Mouse (Mus musculus): ENCODE measurements around the gene Tmem50b. TPM values are rescaled to one million over a fixed set of nuclear protein-coding genes. Genes with fewer than 3 reads are reported as not detected.

Gene Tmem50b
- total RNA-seq, 1 experiment, result 11.8 TPM

DNA sequence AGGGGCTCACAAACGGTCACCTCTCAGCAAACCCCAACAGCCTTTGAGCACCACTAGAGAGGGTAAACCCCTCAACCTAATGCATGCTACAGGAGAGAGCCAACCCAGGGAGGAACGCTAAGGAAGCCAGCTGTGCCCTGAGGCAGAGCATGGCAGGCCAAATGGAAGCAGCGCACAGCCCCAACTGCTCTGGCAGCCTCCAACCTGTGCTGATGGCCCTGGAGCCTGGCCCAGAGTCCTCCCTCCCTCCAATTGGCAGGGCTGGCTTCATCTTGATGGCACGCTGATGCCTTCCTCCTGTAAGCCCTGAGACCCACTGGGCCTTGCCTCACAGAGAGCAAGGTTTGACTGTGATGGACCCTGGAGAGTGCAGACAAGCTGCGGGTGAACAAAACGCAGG is 2.5 kb downstream of the Tmem50b start:
- H3K27ac ChIP-seq (ENCODE audit: insufficient read depth, low read depth, low read length, poor library complexity, severe bottlenecking), result no peak overlapping the region
- TF ChIP-seq MAFK (IDR thresholded peaks at IDR 0.05; ENCODE audit: insufficient read depth, low read depth, low read length) (no peak), HCFC1 (IDR thresholded peaks at IDR 0.05; ENCODE audit: borderline replicate concordance, insufficient read depth, low read length) (no peak), ZNF384 (IDR thresholded peaks at IDR 0.05; ENCODE audit: low read depth, low read length) (no peak), ZC3H11A (IDR thresholded peaks at IDR 0.05; ENCODE audit: borderline replicate concordance, low read depth, low read length) (no peak), CHD2 (IDR thresholded peaks at IDR 0.05; ENCODE audit: low read depth, low read length) (no peak)
- H3K36me3 ChIP-seq (ENCODE audit: control insufficient read depth, insufficient read depth, low read length, poor library complexity, severe bottlenecking), result peaks cover 3% of the 10 kb centered on the region; the same call in 1 of the 2 replicates
- H3K9me3 ChIP-seq (ENCODE audit: control insufficient read depth, insufficient read depth, low read depth, low read length), result no peaks in the 10 kb centered on the region
- H3K9ac ChIP-seq (ENCODE audit: insufficient read depth, low read depth, low read length, poor library complexity, severe bottlenecking), result no peak overlapping the region; the same call in 1 of the 2 replicates
- DNase-seq (ENCODE audit: low read depth, low spot score), result no peak
- H3K4me1 ChIP-seq (ENCODE audit: control insufficient read depth in 2 of 2, insufficient read depth in 2 of 2, low read length in 2 of 2, poor library complexity in 1 of 2), result peaks cover 2 to 4% of the 10 kb centered on the region in 2 experiments; a peak in 2 of 4 replicates
- H3K4me3 ChIP-seq (ENCODE audit: insufficient read depth in 1 of 2, low read depth in 1 of 2, low read length in 2 of 2, poor library complexity in 1 of 2, severe bottlenecking in 1 of 2), result no peak overlapping the region
- in situ Hi-C loops (cut with MboI; ENCODE audit: low sequenced_read_pairs in 2 of 2, unreplicated experiment in 2 of 2), result no loop called here

DNA sequence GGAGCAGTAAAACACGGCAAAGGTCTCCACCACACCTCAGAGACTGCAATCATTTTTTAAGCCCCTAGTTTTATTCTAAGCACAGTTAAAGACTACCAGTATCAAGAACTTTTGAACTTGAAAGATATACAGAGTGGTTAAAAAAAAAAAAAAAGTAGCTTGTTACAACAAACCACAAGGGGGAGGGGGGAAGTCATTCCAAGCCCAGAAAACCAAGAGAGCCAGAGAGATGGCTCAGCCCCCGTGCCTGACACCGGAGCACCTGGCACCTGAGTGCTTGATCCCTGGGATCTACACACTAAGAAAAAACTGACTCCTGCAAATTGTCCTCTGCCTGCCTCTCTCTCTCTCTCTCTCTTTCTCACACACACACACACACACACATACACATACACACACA is 4.3 kb downstream of the Tmem50b start:
- H3K9ac ChIP-seq (ENCODE audit: insufficient read depth, low read depth, low read length, poor library complexity, severe bottlenecking), result no peak overlapping the region
- H3K4me3 ChIP-seq (ENCODE audit: insufficient read depth in 1 of 2, low read depth in 1 of 2, low read length in 2 of 2, poor library complexity in 1 of 2, severe bottlenecking in 1 of 2), result no peak overlapping the region
- peaks cover 3% of the 10 kb centered on the region; the same call in 1 of the 2 replicates for H3K36me3 ChIP-seq (ENCODE audit: control insufficient read depth, insufficient read depth, low read length, poor library complexity, severe bottlenecking)
- DNase-seq (ENCODE audit: low read depth, low spot score), result no peak
- in situ Hi-C loops (cut with MboI; ENCODE audit: low sequenced_read_pairs in 2 of 2, unreplicated experiment in 2 of 2), result no loop called here
- TF ChIP-seq ZC3H11A (IDR thresholded peaks at IDR 0.05; ENCODE audit: borderline replicate concordance, low read depth, low read length), result no peak
- peaks cover 4 to 9% of the 10 kb centered on the region in 2 experiments; a peak in 3 of 4 replicates for H3K4me1 ChIP-seq (ENCODE audit: control insufficient read depth in 2 of 2, insufficient read depth in 2 of 2, low read length in 2 of 2, poor library complexity in 1 of 2)
- H3K27ac ChIP-seq (ENCODE audit: insufficient read depth, low read depth, low read length, poor library complexity, severe bottlenecking), result no peak overlapping the region
- H3K9me3 ChIP-seq (ENCODE audit: control insufficient read depth, insufficient read depth, low read depth, low read length), result no peaks in the 10 kb centered on the region

DNA sequence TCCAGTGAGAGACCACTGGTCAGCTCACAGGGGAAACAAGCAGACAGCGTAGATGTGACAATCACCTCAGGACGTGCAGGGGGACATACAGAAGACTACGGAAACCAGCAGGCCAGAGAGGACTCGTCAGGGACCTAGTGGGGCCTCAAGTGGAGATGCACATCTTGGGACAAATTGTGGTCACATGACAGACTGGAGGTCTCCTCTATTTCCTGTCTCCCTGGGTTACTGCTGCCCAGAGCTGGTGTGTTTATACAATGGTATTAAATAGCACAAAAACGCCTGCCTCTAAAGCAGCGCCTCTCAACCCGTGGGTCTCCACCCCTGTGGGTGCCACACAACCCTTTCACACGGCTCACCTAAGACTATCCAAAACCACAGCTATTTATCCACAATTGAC is 5.4 kb downstream of the Tmem50b start:
- Histone ChIP-seq H3K9ac (ENCODE audit: insufficient read depth, low read depth, low read length, poor library complexity, severe bottlenecking) (no peak overlapping the region), H3K27ac (ENCODE audit: insufficient read depth, low read depth, low read length, poor library complexity, severe bottlenecking) (no peak overlapping the region), H3K36me3 (ENCODE audit: control insufficient read depth, insufficient read depth, low read length, poor library complexity, severe bottlenecking) (peaks cover 3% of the 10 kb centered on the region; the same call in 1 of the 2 replicates), H3K4me1 (ENCODE audit: control insufficient read depth in 2 of 2, insufficient read depth in 2 of 2, low read length in 2 of 2, poor library complexity in 1 of 2) (peaks cover 4 to 13% of the 10 kb centered on the region in 2 experiments; a peak in 3 of 4 replicates), H3K9me3 (ENCODE audit: control insufficient read depth, insufficient read depth, low read depth, low read length) (no peaks in the 10 kb centered on the region), H3K4me3 (ENCODE audit: insufficient read depth in 1 of 2, low read depth in 1 of 2, low read length in 2 of 2, poor library complexity in 1 of 2, severe bottlenecking in 1 of 2) (no peak overlapping the region)
- TF ChIP-seq MAFK (IDR thresholded peaks at IDR 0.05; ENCODE audit: insufficient read depth, low read depth, low read length) (no peak), HCFC1 (IDR thresholded peaks at IDR 0.05; ENCODE audit: borderline replicate concordance, insufficient read depth, low read length) (no peak), ZNF384 (IDR thresholded peaks at IDR 0.05; ENCODE audit: low read depth, low read length) (no peak), ZC3H11A (IDR thresholded peaks at IDR 0.05; ENCODE audit: borderline replicate concordance, low read depth, low read length) (no peak), CHD2 (IDR thresholded peaks at IDR 0.05; ENCODE audit: low read depth, low read length) (no peak)
- in situ Hi-C loops (cut with MboI; ENCODE audit: low sequenced_read_pairs in 2 of 2, unreplicated experiment in 2 of 2), result no loop called here
- no peak for DNase-seq (ENCODE audit: low read depth, low spot score)

DNA sequence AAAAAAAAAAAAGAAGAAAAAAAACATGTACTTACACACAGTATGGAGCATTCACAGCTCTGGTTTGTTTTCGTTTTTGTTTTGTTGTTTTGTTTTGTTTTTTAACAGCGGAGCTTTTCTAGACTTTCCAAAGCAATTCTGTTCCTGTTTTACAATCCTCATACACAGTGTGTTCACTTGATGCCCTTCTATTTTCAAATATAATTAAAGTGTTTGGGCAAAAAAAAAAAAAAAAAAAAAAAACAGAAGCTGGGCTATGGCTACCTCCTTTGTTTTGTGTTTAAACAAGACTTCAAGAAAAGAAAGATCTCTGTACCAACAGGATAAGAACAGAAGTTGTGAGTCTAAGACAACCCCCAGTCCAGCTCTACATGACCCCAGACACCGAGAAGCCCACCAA is 8.9 kb downstream of the Tmem50b start:
- no peak overlapping the region for H3K9ac ChIP-seq (ENCODE audit: insufficient read depth, low read depth, low read length, poor library complexity, severe bottlenecking)
- H3K27ac ChIP-seq (ENCODE audit: insufficient read depth, low read depth, low read length, poor library complexity, severe bottlenecking), result no peak overlapping the region
- in situ Hi-C loops (cut with MboI; ENCODE audit: low sequenced_read_pairs in 2 of 2, unreplicated experiment in 2 of 2), result no loop called here
- no peaks in the 10 kb centered on the region; the same call in 1 of the 2 replicates for H3K36me3 ChIP-seq (ENCODE audit: control insufficient read depth, insufficient read depth, low read length, poor library complexity, severe bottlenecking)
- no peak for DNase-seq (ENCODE audit: low read depth, low spot score)
- TF ChIP-seq MAFK (IDR thresholded peaks at IDR 0.05; ENCODE audit: insufficient read depth, low read depth, low read length), result no peak
- no peak for TF ChIP-seq HCFC1 (IDR thresholded peaks at IDR 0.05; ENCODE audit: borderline replicate concordance, insufficient read depth, low read length)
- TF ChIP-seq ZNF384 (IDR thresholded peaks at IDR 0.05; ENCODE audit: low read depth, low read length), result no peak
- no peak for TF ChIP-seq ZC3H11A (IDR thresholded peaks at IDR 0.05; ENCODE audit: borderline replicate concordance, low read depth, low read length)
- peaks cover 0 to 11% of the 10 kb centered on the region in 2 experiments; a peak in 2 of 4 replicates for H3K4me1 ChIP-seq (ENCODE audit: control insufficient read depth in 2 of 2, insufficient read depth in 2 of 2, low read length in 2 of 2, poor library complexity in 1 of 2)
- H3K9me3 ChIP-seq (ENCODE audit: control insufficient read depth, insufficient read depth, low read depth, low read length), result no peaks in the 10 kb centered on the region
- no peak overlapping the region for H3K4me3 ChIP-seq (ENCODE audit: insufficient read depth in 1 of 2, low read depth in 1 of 2, low read length in 2 of 2, poor library complexity in 1 of 2, severe bottlenecking in 1 of 2)
